Comparison of ENCODE assay signal across 8 mouse cellular contexts in the genomic region with DNA sequence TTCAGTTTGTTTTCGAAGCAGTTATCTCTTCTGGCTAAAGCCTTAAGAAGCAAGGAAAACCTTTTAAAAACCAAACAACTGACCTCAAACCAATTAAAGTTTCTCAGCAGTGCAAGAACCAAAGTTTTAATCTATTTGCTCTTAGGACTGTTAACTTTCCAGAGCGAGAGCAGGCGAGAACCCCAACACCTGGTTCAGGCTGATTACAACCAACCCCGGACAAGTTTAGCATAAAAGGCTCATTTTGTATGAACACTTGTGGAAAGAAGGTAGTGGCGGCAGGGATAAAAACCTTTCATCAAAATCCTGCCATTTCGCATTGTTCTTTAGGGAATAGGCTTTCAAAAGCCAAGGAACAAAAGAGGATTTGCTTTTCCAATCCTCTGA. TPM values are rescaled to one million over a fixed set of nuclear protein-coding genes. Genes with fewer than 3 reads are reported as not detected.
A peak's percentile ranks its signal among the peaks of the same experiment; 100 is the strongest.
DNase-seq lines count a peak whose midpoint lies in the region; ATAC-seq and TF ChIP-seq lines count a peak whose summit lies in the region.

No protein-coding gene starts in this region.

- peak overlapping the region; percentile 89; the same call in 1 of the 2 replicates for H3K27ac ChIP-seq in heart, adult 2 months
- H3K27ac ChIP-seq in forebrain, embryonic 12.5 days: peak overlapping the region; percentile 100
- H3K27ac ChIP-seq in liver, embryonic 15.5 days (replicated peaks): peak overlapping the region; percentile 86

- peak overlapping the region; percentile 77 for H3K4me3 ChIP-seq in heart, adult 2 months
- H3K4me3 ChIP-seq in C2C12 (ENCODE audit: insufficient read depth, poor library complexity, severe bottlenecking): peak overlapping the region; percentile 52
- peak overlapping the region; percentile 70 for H3K4me3 ChIP-seq in forebrain, embryonic 12.5 days (replicated peaks)
- H3K4me3 ChIP-seq in liver, embryonic 15.5 days (replicated peaks): peak overlapping the region; percentile 79

- 19% methylated on average over 6 of the region's 6 CpGs for WGBS in heart, adult 2 months
- 1% methylated on average over 6 of the region's 6 CpGs for WGBS in forebrain, embryonic 12.5 days
- 11% methylated on average over 6 of the region's 6 CpGs for WGBS in liver, embryonic 15.5 days (ENCODE audit: insufficient replicate concordance)

- ATAC-seq in forebrain, embryonic 12.5 days (ENCODE audit: low FRiP score): peak; percentile 3
- no peak for ATAC-seq in liver, embryonic 15.5 days (ENCODE audit: insufficient read depth)

- H3K4me1 ChIP-seq in heart, adult 2 months (ENCODE audit: control insufficient read depth, insufficient read depth, low read length): no peaks in the 10 kb centered on the region
- H3K4me1 ChIP-seq in forebrain, embryonic 12.5 days: peaks cover 34% of the 10 kb centered on the region
- peaks cover 35% of the 10 kb centered on the region for H3K4me1 ChIP-seq in liver, embryonic 15.5 days (replicated peaks)

- no peak for DNase-seq in heart, adult 2 months
- DNase-seq in heart, postnatal 10 days: no peak
- DNase-seq in adrenal gland, postnatal 4 days (ENCODE audit: low spot score in 2 of 2): no peak
- DNase-seq in left cerebral cortex, postnatal 4 days: no peak
- DNase-seq in kidney, adult 8-10 months: no peak

- H3K9me3 ChIP-seq in forebrain, embryonic 12.5 days: no peaks in the 10 kb centered on the region
- no peaks in the 10 kb centered on the region for H3K9me3 ChIP-seq in liver, embryonic 15.5 days (replicated peaks)

- H3ac ChIP-seq in C2C12 (ENCODE audit: control insufficient read depth, insufficient read length, low read depth): peak overlapping the region; percentile 84

- H3K27me3 ChIP-seq in heart, adult 2 months (ENCODE audit: control insufficient read depth, insufficient read depth, low read length): no peaks in the 10 kb centered on the region
- H3K27me3 ChIP-seq in C2C12 (ENCODE audit: control insufficient read depth, insufficient read depth, insufficient read length): no peaks in the 10 kb centered on the region
- no peaks in the 10 kb centered on the region for H3K27me3 ChIP-seq in forebrain, embryonic 12.5 days
- no peaks in the 10 kb centered on the region for H3K27me3 ChIP-seq in liver, embryonic 15.5 days

- peak overlapping the region; percentile 69; the same call in 1 of the 2 replicates for H3K9ac ChIP-seq in heart, adult 2 months (ENCODE audit: low read depth, low read length)
- peak overlapping the region; percentile 73 for H3K9ac ChIP-seq in forebrain, embryonic 12.5 days
- H3K9ac ChIP-seq in liver, embryonic 15.5 days: peak overlapping the region; percentile 73

- no peak for TF ChIP-seq CTCF in heart, adult 2 months (IDR thresholded peaks at IDR 0.05)
- TF ChIP-seq CTCF in C2C12 (IDR thresholded peaks at IDR 0.05; ENCODE audit: control insufficient read depth, insufficient read depth, insufficient read length): no peak

- intact Hi-C loops in heart, adult 2 months (cut with DNase I): loop anchor here (2.0 kb wide), 1 partner anchor 38 kb away; the partner anchor contains the start of gene Psip1
- intact Hi-C loops in heart, postnatal 10 days (cut with DNase I): loop anchor here (2.0 to 10.0 kb wide), 2 partner anchors 38 to 50 kb away; partner anchors contain the start of gene Psip1
- intact Hi-C loops in left cerebral cortex, postnatal 4 days (cut with DNase I): no loop called here

- no peak for TF ChIP-seq POLR2A in heart, adult 2 months (IDR thresholded peaks at IDR 0.05; ENCODE audit: insufficient read depth, low read depth, low read length)

- no peak for TF ChIP-seq EP300 in heart, adult 2 months (IDR thresholded peaks at IDR 0.05; ENCODE audit: insufficient read depth, low read depth, low read length)

- H3K79me3 ChIP-seq in C2C12 (ENCODE audit: low read depth): no peaks in the 10 kb centered on the region

- H3K36me3 ChIP-seq in heart, adult 2 months (ENCODE audit: control insufficient read depth, insufficient read depth, low read length): no peaks in the 10 kb centered on the region
- H3K36me3 ChIP-seq in C2C12 (ENCODE audit: control insufficient read depth, insufficient read depth): no peaks in the 10 kb centered on the region
- H3K36me3 ChIP-seq in forebrain, embryonic 12.5 days (replicated peaks): no peaks in the 10 kb centered on the region
- no peaks in the 10 kb centered on the region for H3K36me3 ChIP-seq in liver, embryonic 15.5 days (replicated peaks)

- no peaks in the 10 kb centered on the region for H3K79me2 ChIP-seq in heart, adult 2 months (replicated peaks; ENCODE audit: control insufficient read depth, insufficient read depth, low read length)
- no peaks in the 10 kb centered on the region for H3K79me2 ChIP-seq in C2C12 (ENCODE audit: control insufficient read depth, insufficient read depth)

- H3K4me2 ChIP-seq in forebrain, embryonic 12.5 days: peak overlapping the region; percentile 78
- peak overlapping the region; percentile 99 for H3K4me2 ChIP-seq in liver, embryonic 15.5 days

TF ChIP-seq in C2C12, 6 proteins besides CTCF, POLR2A, EP300 and RAD21:
- TF ChIP-seq MYOG (IDR thresholded peaks at IDR 0.05; ENCODE audit: control insufficient read depth, extremely low read depth, insufficient read length) (no peak), MYOD1 (IDR thresholded peaks at IDR 0.05; ENCODE audit: control insufficient read depth, insufficient read length, low read depth) (no peak), USF1 (IDR thresholded peaks at IDR 0.05; ENCODE audit: low read depth) (no peak), MAX (IDR thresholded peaks at IDR 0.05) (no peak), CEBPB (IDR thresholded peaks at IDR 0.05; ENCODE audit: low read depth) (no peak), FOSL1 (IDR thresholded peaks at IDR 0.05; ENCODE audit: insufficient read depth, low read length, poor library complexity, severe bottlenecking) (no peak)

RNA-seq across cellular contexts. Expression of gene Ccdc171, which starts 0.9 kb away (rescaled TPM):
- total RNA-seq in heart, adult 2 months (2021): 1 to 10 TPM in 1 of 2 experiments, under 1 TPM in 1; 0.94 to 1.2 TPM
- polyA plus RNA-seq in heart, adult 2 months (2012; rRNA removed): 0.45 and 0.59 TPM in 2 replicates
- 1 to 10 TPM; 1.1 to 1.7 TPM for total RNA-seq in heart, postnatal 10 days (2021)
- polyA plus RNA-seq in C2C12 (2012; fragmentation: generic; extraction: Trizol): 0.37 TPM
- polyA plus RNA-seq in forebrain, embryonic 12.5 days (2016; fragmentation: Nextera tagmentation; extraction: Ambion mirVana): 6.0 and 8.3 TPM in 2 replicates
- 0.86 and 1.0 TPM in 2 replicates for polyA plus RNA-seq in liver, embryonic 15.5 days (2015; fragmentation: Nextera tagmentation; extraction: Ambion mirVana)
- total RNA-seq in adrenal gland, postnatal 4 days (2021): 1 to 10 TPM; 3.3 to 3.5 TPM
- 1 to 10 TPM; 4.2 to 5.6 TPM for total RNA-seq in left cerebral cortex, postnatal 4 days (2021)

RNA-seq across cellular contexts. Expression of gene Psip1, which starts 38.2 kb away (rescaled TPM):
- 10 to 100 TPM; 17.1 to 18.1 TPM for total RNA-seq in heart, adult 2 months (2021)
- 8.2 and 8.6 TPM in 2 replicates for polyA plus RNA-seq in heart, adult 2 months (2012; rRNA removed)
- total RNA-seq in heart, postnatal 10 days (2021): 10 to 100 TPM; 37.4 to 37.7 TPM
- 34.0 TPM for polyA plus RNA-seq in C2C12 (2012; fragmentation: generic; extraction: Trizol)
- polyA plus RNA-seq in forebrain, embryonic 12.5 days (2016; fragmentation: Nextera tagmentation; extraction: Ambion mirVana): 488 and 520 TPM in 2 replicates
- 37.1 and 42.8 TPM in 2 replicates for polyA plus RNA-seq in liver, embryonic 15.5 days (2015; fragmentation: Nextera tagmentation; extraction: Ambion mirVana)
- 10 to 100 TPM; 79.9 to 95.3 TPM for total RNA-seq in adrenal gland, postnatal 4 days (2021)
- total RNA-seq in left cerebral cortex, postnatal 4 days (2021): 100 to 1,000 TPM; 271 to 277 TPM
